Mouse (Mus musculus) kidney, embryonic 14.5 days (tissue): ENCODE results near the gene Stard13. TPM values are rescaled to one million over a fixed set of nuclear protein-coding genes. Genes with fewer than 3 reads are reported as not detected.

Source experiments
- ATAC-seq: fragments of 200-750 bp; cut with Nextera tagmentation; 2 replicates; pipeline ENCODE4 v1.8.0; 2017; ENCODE audit warnings: moderate number of reproducible peaks, mild to moderate bottlenecking, moderate TSS enrichment, moderate library complexity; ENCODE audit not compliant: low FRiP score, low TSS enrichment
- H3K27ac ChIP-seq: fragments of 300-500 bp; sonication (generic); 2 replicates; pipeline ENCODE4 v1.5.1; 2014; ENCODE audit warnings: low read depth, mild to moderate bottlenecking, low read length, moderate library complexity, mixed read lengths
- H3K27me3 ChIP-seq: fragments of 300-500 bp; sonication (generic); 2 replicates; pipeline ENCODE4 v1.6.1; 2014; ENCODE audit warnings: mild to moderate bottlenecking, low read length; ENCODE audit not compliant: control insufficient read depth, insufficient read depth
- H3K36me3 ChIP-seq: fragments of 300-500 bp; sonication (generic); 2 replicates; pipeline ENCODE4 v1.6.1; 2014; ENCODE audit warnings: low read length, mixed read lengths; ENCODE audit not compliant: control insufficient read depth, insufficient read depth
- H3K4me1 ChIP-seq: fragments of 300-500 bp; sonication (generic); 2 replicates; pipeline ENCODE4 v1.6.1; 2014; ENCODE audit warnings: low read length, mixed read lengths; ENCODE audit not compliant: control insufficient read depth, insufficient read depth
- H3K4me2 ChIP-seq: fragments of 300-500 bp; sonication (generic); replicated peaks from 2 replicates; pipeline ENCODE4 v1.6.1; 2014; ENCODE audit warnings: low read depth, mild to moderate bottlenecking, low read length
- H3K4me3 ChIP-seq: fragments of 300-500 bp; sonication (generic); 2 replicates; pipeline ENCODE4 v1.5.1; 2014; ENCODE audit warnings: mild to moderate bottlenecking, low read length
- H3K9ac ChIP-seq: fragments of 300-500 bp; sonication (generic); 2 replicates; pipeline ENCODE4 v1.6.1; 2014; ENCODE audit warnings: low read depth, mild to moderate bottlenecking, low read length, moderate library complexity
- H3K9me3 ChIP-seq: fragments of 300-500 bp; sonication (generic); 2 replicates; pipeline ENCODE4 v1.6.1; 2016; ENCODE audit warnings: low read length; ENCODE audit not compliant: control insufficient read depth
- WGBS: fragments of 180-500 bp; shearing (Covaris S2); extraction: QIAGEN DNeasy Blood & Tissue Kit; methylation state at CpG from one replicate; pipeline ENCODE4 v1.1.7; 2014; 5-methylcytosine and 5-hydroxymethylcytosine counted together
- polyA plus RNA-seq: library from polyadenylated mRNA; unstranded; fragments of >200 nt; fragmentation: Nextera tagmentation; extraction: Ambion mirVana; gene quantifications from 2 replicates; pipeline ENCODE4 v1.2.1, GENCODE M21; 2014

Stard13 gene
- polyA plus RNA-seq, 1 experiment from 2014 or later = 7.4 TPM

DNA sequence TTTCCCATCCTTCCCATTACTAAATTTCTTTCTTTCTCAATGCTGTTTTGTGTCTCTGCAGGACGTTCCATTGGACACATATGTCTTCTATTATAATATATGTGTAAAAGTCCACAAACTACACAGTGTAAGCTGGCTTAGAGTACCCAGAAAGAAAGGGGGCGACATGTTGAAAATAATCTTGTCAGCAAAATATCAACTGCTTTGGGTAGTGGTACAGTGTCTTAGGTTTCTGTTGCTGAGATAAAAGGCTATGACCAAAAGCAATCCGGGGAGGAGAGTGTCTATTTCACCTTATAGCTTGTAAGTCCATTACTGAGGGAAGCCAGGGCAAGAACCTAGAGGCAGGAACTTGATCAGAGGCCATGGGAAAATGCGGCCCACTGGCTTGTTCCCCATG, 99.4 kb downstream of the Stard13 start:
- Histone ChIP-seq H3K27me3 (no peaks in the 10 kb centered on the region), H3K4me2 (no peak overlapping the region), H3K4me1 (peaks cover 3% of the 10 kb centered on the region; the same call in 1 of the 2 replicates), H3K4me3 (no peak overlapping the region), H3K27ac (no peak overlapping the region), H3K9ac (no peak overlapping the region), H3K9me3 (no peaks in the 10 kb centered on the region), H3K36me3 (no peaks in the 10 kb centered on the region)
- no peak for ATAC-seq
- 92% methylated on average over 4 of the region's 4 CpGs for WGBS

DNA sequence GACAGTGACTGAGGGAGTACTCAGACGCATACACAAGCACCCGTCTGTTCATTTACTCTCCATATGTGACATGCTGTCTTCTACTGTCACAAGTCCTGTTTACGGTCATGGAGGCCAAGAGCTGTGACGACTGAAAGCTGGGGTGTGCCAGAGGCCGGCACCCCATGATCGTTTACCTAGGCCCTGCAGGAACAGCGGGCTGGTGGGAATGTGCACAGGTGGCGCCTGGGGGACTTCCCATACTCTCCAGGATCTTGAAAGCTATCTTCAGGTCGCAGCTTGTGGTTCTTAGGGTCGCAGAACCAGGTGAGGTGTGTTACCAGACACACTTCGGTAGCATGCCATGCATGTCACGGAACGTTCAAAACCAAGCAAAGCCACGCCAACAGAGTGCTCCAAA, 99.9 kb downstream of the Stard13 start:
- Histone ChIP-seq H3K9ac (no peak overlapping the region), H3K27ac (no peak overlapping the region), H3K36me3 (no peaks in the 10 kb centered on the region), H3K4me1 (peaks cover 3% of the 10 kb centered on the region; the same call in 1 of the 2 replicates), H3K27me3 (no peaks in the 10 kb centered on the region), H3K4me3 (no peak overlapping the region), H3K4me2 (no peak overlapping the region), H3K9me3 (no peaks in the 10 kb centered on the region)
- ATAC-seq = no peak
- WGBS = 87% methylated on average over 14 of the region's 14 CpGs

DNA sequence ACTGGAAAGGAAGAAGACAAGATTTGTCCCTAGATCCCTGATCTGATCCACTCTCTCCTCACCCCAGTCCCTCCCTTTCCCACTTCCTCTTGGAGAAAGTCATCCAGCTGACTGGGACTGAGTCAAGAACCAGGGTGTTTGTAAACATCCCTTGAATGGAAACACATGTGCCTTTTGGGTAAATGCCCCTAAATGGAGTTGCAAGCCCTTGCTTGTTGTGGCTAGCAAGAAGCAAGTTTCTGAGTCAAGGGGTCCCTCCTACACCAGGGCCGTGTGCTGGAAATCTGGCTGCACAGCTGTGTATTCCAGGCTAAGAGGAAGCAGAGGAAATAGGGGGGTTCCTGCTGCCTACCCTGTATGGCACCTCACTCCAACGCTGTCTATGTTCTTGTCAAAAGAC, 103.9 kb downstream of the Stard13 start:
- Histone ChIP-seq H3K27me3 (no peaks in the 10 kb centered on the region), H3K36me3 (no peaks in the 10 kb centered on the region), H3K4me3 (no peak overlapping the region), H3K27ac (no peak overlapping the region), H3K9ac (no peak overlapping the region), H3K4me1 (no peaks in the 10 kb centered on the region), H3K4me2 (no peak overlapping the region), H3K9me3 (no peaks in the 10 kb centered on the region)
- 74% methylated on average over 2 of the region's 2 CpGs for WGBS
- no peak for ATAC-seq

DNA sequence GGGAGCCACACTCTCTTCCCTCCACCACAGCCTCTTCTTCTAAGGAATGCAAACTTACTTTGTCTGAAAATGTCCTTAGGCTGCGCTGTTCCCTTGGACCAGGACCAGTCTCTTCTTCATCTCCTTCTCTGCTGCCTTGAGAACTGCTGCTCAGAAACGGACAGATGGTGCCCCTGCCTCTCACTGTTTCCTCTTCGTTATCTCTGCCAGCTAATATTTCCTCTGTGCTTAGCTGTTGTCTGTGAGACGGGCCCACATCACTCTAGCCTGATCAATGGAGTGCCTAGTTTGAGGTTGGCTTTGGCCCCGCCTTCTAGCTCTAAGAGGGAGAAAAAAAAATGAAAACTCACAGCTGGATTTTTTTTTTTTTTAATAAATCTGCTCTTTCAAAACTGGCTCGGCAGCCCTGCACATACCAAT, 106.3 kb downstream of the Stard13 start:
- no peak overlapping the region for H3K9ac ChIP-seq
- H3K27ac ChIP-seq = no peak overlapping the region
- H3K4me3 ChIP-seq = peak overlapping the region; percentile 9; the same call in 1 of the 2 replicates
- H3K36me3 ChIP-seq = no peaks in the 10 kb centered on the region
- no peaks in the 10 kb centered on the region for H3K4me1 ChIP-seq
- WGBS = 50% methylated on average over 6 of the region's 6 CpGs
- H3K27me3 ChIP-seq = no peaks in the 10 kb centered on the region
- no peak for ATAC-seq
- peak overlapping the region; percentile 23; the same call in 1 of the 2 replicates for H3K4me2 ChIP-seq
- H3K9me3 ChIP-seq = no peaks in the 10 kb centered on the region

DNA sequence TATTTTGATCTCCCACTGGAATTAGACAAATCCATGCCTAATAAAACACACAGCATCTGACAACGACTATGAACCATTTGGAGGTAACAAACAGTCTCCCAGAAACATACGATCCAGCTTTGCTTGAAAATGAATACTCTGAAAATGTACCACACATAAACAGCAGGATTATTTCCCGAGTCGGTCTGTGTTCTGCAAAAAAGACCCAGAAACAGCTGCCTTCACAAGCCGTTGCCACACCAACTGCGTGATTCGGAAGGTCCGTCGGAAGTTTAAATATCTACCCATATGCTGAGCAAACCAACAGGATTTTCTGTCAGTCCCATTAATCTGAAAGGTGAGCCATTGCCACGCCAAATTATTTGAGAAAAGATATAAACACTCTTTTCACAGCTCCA, 107.0 kb downstream of the Stard13 start:
- Histone ChIP-seq H3K36me3 (no peaks in the 10 kb centered on the region), H3K4me2 (peak overlapping the region; percentile 23; the same call in 1 of the 2 replicates), H3K27me3 (no peaks in the 10 kb centered on the region), H3K4me1 (no peaks in the 10 kb centered on the region), H3K9me3 (no peaks in the 10 kb centered on the region), H3K4me3 (peak overlapping the region; percentile 9; the same call in 1 of the 2 replicates), H3K27ac (no peak overlapping the region; the same call in 1 of the 2 replicates), H3K9ac (no peak overlapping the region)
- no peak for ATAC-seq
- 38% methylated on average over 10 of the region's 10 CpGs for WGBS

DNA sequence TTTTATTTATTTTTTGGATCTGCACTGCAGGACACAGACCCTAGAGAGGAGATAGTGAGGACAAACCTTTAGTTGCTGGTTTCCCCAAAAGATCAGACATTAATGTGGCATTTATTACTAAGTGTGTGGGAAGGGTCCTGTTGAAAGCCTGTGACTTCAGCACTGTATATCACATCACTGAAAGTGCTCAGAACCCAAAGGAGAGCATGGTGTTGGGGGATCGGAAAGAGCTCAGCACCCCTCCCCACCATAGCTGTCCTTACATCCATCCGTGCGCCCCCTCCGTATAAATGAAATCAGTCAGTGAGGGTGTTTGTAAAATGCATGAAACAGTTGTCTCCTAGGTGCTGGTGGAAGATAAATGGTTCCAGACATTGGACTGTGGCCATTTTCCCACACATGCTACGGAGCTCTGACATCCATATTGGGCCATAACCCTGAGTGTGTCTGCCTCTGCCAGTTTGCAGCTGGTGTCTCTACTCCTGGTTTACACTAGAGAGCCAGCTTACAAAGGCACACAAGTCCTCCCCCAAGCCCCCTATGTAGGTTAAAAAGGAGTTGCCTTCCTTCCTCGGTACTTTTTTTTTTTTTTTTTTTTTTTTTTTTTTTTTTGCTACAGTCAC, 107.5 kb downstream of the Stard13 start:
- Histone ChIP-seq H3K9ac (no peak overlapping the region), H3K4me1 (no peaks in the 10 kb centered on the region), H3K27ac (peak overlapping the region; percentile 10; the same call in 1 of the 2 replicates), H3K9me3 (no peaks in the 10 kb centered on the region), H3K27me3 (no peaks in the 10 kb centered on the region), H3K4me2 (no peak overlapping the region), H3K36me3 (no peaks in the 10 kb centered on the region), H3K4me3 (peak overlapping the region; percentile 1; the same call in 1 of the 2 replicates)
- ATAC-seq = no peak
- 52% methylated on average over 6 of the region's 6 CpGs for WGBS

DNA sequence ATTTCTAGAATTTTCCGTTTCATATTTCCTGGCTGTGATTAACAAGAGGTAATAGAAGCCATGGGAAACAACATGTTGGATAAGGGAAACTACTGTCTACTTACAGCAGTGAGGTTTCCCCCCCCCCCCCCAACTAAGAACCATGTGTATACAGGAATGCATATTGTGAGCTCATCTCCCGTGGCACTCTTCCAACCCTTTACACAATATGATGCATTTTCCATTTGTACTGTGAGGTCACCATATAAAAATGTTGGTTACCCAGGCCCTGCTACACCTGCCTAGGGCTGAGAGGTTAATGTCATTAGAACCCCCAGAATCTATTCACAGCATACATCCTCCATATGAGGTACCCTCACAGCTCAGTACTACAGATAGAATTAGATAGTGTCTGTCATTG, 115.8 kb downstream of the Stard13 start:
- Histone ChIP-seq H3K36me3 (no peaks in the 10 kb centered on the region), H3K4me2 (no peak overlapping the region), H3K27ac (no peak overlapping the region), H3K9ac (no peak overlapping the region), H3K27me3 (no peaks in the 10 kb centered on the region), H3K4me3 (no peak overlapping the region), H3K4me1 (no peaks in the 10 kb centered on the region), H3K9me3 (no peaks in the 10 kb centered on the region)
- WGBS = 82% methylated on average over 2 of the region's 2 CpGs
- ATAC-seq = no peak

DNA sequence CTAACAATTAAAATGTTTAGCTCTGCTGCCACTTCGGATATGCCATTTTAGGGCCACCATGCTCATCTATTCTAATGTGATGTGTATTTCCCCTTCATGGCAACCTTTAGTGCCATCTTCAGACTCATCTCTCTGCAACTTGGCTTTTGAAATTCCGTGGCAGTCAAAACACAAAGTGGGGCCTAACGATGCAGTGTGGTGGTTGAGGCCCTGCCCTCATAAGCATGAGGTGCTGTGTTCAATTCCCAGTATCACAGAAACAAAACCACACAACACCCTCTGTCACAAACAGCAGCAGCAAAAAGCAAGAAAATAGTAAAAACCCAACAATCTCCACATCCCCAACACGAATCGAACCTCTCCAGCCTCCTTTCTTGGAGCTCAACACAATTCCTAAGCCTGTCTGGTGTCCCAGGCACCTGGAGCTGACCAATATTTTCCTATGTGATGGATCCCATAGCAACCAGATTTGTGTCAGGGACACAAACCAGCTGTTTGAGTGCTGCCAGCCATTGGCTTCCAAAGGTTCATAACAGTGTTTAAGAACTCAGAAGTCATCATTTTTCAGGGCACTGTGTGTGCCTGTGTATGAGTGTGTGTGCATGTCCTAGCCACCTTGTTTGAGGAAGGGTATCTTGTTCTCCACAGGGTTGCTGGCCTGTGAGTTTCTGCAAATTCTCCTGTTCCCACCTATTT, 117.3 kb downstream of the Stard13 start:
- no peaks in the 10 kb centered on the region for H3K4me1 ChIP-seq
- H3K36me3 ChIP-seq = no peaks in the 10 kb centered on the region
- no peak for ATAC-seq
- H3K4me3 ChIP-seq = no peak overlapping the region
- no peaks in the 10 kb centered on the region for H3K9me3 ChIP-seq
- H3K9ac ChIP-seq = no peak overlapping the region
- no peak overlapping the region for H3K27ac ChIP-seq
- H3K4me2 ChIP-seq = no peak overlapping the region
- 89% methylated on average over 5 of the region's 5 CpGs for WGBS
- H3K27me3 ChIP-seq = no peaks in the 10 kb centered on the region

DNA sequence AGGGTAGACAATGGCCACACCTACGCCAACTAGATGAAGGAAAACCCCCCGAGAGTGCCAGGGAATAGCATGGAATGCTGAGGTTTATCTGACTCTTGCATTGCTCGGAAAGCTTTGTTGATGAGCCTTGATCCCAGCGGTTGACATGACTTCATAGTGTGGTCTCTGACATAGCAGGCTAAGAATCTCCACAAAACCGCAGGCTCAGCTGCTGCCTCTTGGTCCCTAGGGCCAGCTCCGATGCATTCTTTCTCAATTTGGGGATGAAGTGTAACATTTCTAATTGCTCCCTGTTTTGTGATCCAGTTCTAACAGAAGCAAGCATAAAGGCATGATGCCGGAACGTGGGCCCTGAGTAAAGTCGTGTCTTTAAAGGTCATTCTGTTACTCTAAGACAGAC, 120.9 kb downstream of the Stard13 start:
- H3K27me3 ChIP-seq = no peaks in the 10 kb centered on the region
- no peak for ATAC-seq
- H3K4me1 ChIP-seq = no peaks in the 10 kb centered on the region; the same call in 1 of the 2 replicates
- 91% methylated on average over 9 of the region's 9 CpGs for WGBS
- H3K9me3 ChIP-seq = no peaks in the 10 kb centered on the region
- no peak overlapping the region for H3K27ac ChIP-seq
- no peaks in the 10 kb centered on the region for H3K36me3 ChIP-seq
- H3K4me3 ChIP-seq = no peak overlapping the region
- H3K9ac ChIP-seq = no peak overlapping the region
- no peak overlapping the region for H3K4me2 ChIP-seq
